8 mouse cellular contexts compared by ENCODE assay signal in the genomic region with DNA sequence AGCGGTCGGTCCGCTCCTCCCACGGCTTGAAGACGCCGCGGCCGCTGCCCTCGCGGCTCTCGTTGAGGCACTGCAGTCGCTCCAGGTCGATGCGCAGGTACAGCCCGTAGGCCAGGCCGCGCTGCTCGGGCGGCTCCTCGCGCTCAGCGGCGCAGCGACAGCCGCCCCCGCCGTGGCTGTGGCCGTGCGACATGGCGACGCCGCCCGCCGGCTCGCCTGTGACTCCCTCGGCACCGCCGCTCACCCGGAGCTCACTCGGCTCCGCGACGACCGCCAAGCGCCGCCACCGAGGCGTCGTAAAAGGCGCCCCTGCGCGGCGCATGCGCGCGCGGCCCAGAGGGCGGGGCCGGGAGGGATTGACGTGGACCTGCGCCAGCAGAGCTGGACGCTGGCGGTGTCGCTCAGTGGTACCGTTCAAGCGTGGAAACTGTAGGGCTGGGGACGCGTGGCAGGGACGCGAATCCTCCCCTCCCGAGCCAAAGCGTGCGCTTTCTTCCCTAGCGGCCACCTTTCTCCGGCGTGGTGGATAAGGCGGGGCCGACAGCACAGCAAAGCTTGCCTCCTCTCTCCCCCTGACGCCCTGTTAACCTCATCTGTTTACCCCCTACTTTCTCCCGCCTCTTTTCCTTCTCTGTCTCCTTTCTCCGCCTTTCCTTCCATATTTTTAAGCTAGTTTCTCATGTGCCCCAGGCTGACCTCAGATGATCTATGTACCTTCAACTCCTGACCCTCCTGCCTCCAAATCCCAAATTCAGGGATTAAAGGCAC. TPM values are rescaled to one million over a fixed set of nuclear protein-coding genes. Genes with fewer than 3 reads are reported as not detected.
DNase-seq lines count a peak whose midpoint lies in the region; ATAC-seq lines count a peak whose summit lies in the region.

Gene Pithd1, minus strand, starts transcription at position 322 of the 768 bp plus-strand sequence.

- peak within 1 kb of the TSS; percentile 95 for H3K9ac ChIP-seq in hindbrain, embryonic 11.5 days (ENCODE audit: low read depth, low read length)

- peak within 1 kb of the TSS; percentile 95 for H3K4me3 ChIP-seq in hindbrain, embryonic 11.5 days (ENCODE audit: low read depth, low read length)

- H3K4me1 ChIP-seq in hindbrain, embryonic 11.5 days (replicated peaks; ENCODE audit: control insufficient read depth, insufficient read depth, low read length) = peaks cover 5% of the 10 kb centered on the region

- ATAC-seq in hindbrain, embryonic 11.5 days (ENCODE audit: low FRiP score) = peak; percentile 91

- under 1% methylated on average over 72 of the region's 81 CpGs for WGBS in hindbrain, embryonic 11.5 days

- no peaks in the 10 kb centered on the region for H3K9me3 ChIP-seq in hindbrain, embryonic 11.5 days (ENCODE audit: control insufficient read depth, low read length)

- DNase-seq in MN1 (ENCODE audit: low spot score) = peak; percentile 97
- DNase-seq in cerebellum, adult 9-10 months = peak; percentile 94
- peak; percentile 82 to 94 for DNase-seq in frontal cortex, adult 2 months (ENCODE audit: extremely low spot score in 1 of 2, low spot score in 1 of 2)
- DNase-seq in hindbrain, embryonic 11.5 days (ENCODE audit: low spot score) = peak; percentile 95
- DNase-seq in layer of hippocampus, postnatal 10 days (ENCODE audit: low spot score in 2 of 2) = peak; percentile 92 to 95
- peak; percentile 94 for DNase-seq in lung, postnatal 10 days
- peak; percentile 93 for DNase-seq in ovary, postnatal 36 days (ENCODE audit: low spot score)
- DNase-seq in thymus, postnatal 25 days = peak; percentile 95

- no peaks in the 10 kb centered on the region for H3K36me3 ChIP-seq in hindbrain, embryonic 11.5 days (ENCODE audit: control insufficient read depth, insufficient read depth, low read length)

- H3K27me3 ChIP-seq in hindbrain, embryonic 11.5 days (ENCODE audit: control insufficient read depth, insufficient read depth, low read length) = no peaks in the 10 kb centered on the region

- peak within 1 kb of the TSS; percentile 65 for H3K27ac ChIP-seq in hindbrain, embryonic 11.5 days (ENCODE audit: low read depth, low read length)

- H3K4me2 ChIP-seq in hindbrain, embryonic 11.5 days (replicated peaks; ENCODE audit: low read depth, low read length) = peak within 1 kb of the TSS; percentile 88

RNA-seq across cellular contexts. Expression of gene Pithd1, which starts in this region (rescaled TPM):
- 107 TPM in 2 replicates for polyA plus RNA-seq in frontal cortex, adult 2 months (2012; rRNA removed)
- 60.6 and 62.5 TPM in 2 replicates for polyA plus RNA-seq in hindbrain, embryonic 11.5 days (2014; fragmentation: Nextera tagmentation; extraction: Ambion mirVana)
- 10 to 100 TPM; 76.2 to 81.0 TPM for total RNA-seq in layer of hippocampus, postnatal 10 days (2021)

Comparison
In these comparisons a context has a peak if more than half of its experiments do, and no peak if none do; other contexts are left out.
1. Peak in every context shown above with its lines: DNase-seq, ATAC-seq, H3K4me3 ChIP-seq and H3K27ac ChIP-seq.